Mouse (Mus musculus) heart, adult 2 months (tissue): ENCODE data around the gene Olfr95. TPM values are rescaled to one million over a fixed set of nuclear protein-coding genes. Genes with fewer than 3 reads are reported as not detected.

Experiments
- DNase-seq, 2 experiments: peaks; one replicate each; pipeline ENCODE4 v3.0.0; 2021
- H3K27ac ChIP-seq: fragments of 200-600 bp; 2 replicates; pipeline ENCODE4 v1.8.1; 2022
- H3K27me3 ChIP-seq: fragments of 200-500 bp; 2 replicates; pipeline ENCODE4 v1.6.1; 2012; ENCODE audit warnings: mild to moderate bottlenecking, low read length, inconsistent platforms, mixed read lengths; ENCODE audit not compliant: control insufficient read depth, insufficient read depth
- H3K36me3 ChIP-seq: fragments of 200-500 bp; 2 replicates; pipeline ENCODE4 v1.6.1; 2012; ENCODE audit warnings: low read length, inconsistent platforms; ENCODE audit not compliant: control insufficient read depth, insufficient read depth
- H3K4me1 ChIP-seq: fragments of 200-500 bp; 2 replicates; pipeline ENCODE4 v1.6.1; 2011; ENCODE audit warnings: low read length; ENCODE audit not compliant: control insufficient read depth, insufficient read depth
- H3K4me3 ChIP-seq: fragments of 200-600 bp; 2 replicates; pipeline ENCODE4 v1.8.1; 2022
- H3K79me2 ChIP-seq: fragments of 200-500 bp; replicated peaks from 2 replicates; pipeline ENCODE4 v1.6.1; 2012; ENCODE audit warnings: mild to moderate bottlenecking, inconsistent platforms, low read length, moderate library complexity, mixed read lengths; ENCODE audit not compliant: control insufficient read depth, insufficient read depth
- H3K9ac ChIP-seq: fragments of 200-500 bp; 2 replicates; pipeline ENCODE4 v1.6.1; 2012; ENCODE audit warnings: low read depth, mild to moderate bottlenecking, control low read depth, inconsistent platforms, low read length, mixed read lengths
- CTCF ChIP-seq: fragments of 200-600 bp; IDR thresholded peaks from 2 replicates; pipeline ENCODE4 v1.8.1; 2022; ENCODE audit warnings: antibody characterized with exemption, mild to moderate bottlenecking, moderate library complexity
- EP300 ChIP-seq: fragments of 200-500 bp; IDR thresholded peaks from 2 replicates; pipeline ENCODE4 v1.6.1; 2011; ENCODE audit warnings: low read depth, low read length, control low read depth; ENCODE audit not compliant: insufficient read depth
- POLR2A ChIP-seq: fragments of 200-500 bp; IDR thresholded peaks from 2 replicates; pipeline ENCODE4 v1.6.1; 2011; ENCODE audit warnings: mild to moderate bottlenecking, low read depth, low read length, control low read depth; ENCODE audit not compliant: insufficient read depth
- WGBS: fragments of 180-500 bp; shearing (Covaris S2); methylation state at CpG from one replicate; pipeline ENCODE4 v1.1.7; 2018; 5-methylcytosine and 5-hydroxymethylcytosine counted together
- intact Hi-C: fragments of 180-260 bp; cut with DNase I; formaldehyde crosslinking; loops from one replicate; pipeline ENCODE4 v1.15.1; 2025
- polyA plus RNA-seq: library from polyadenylated mRNA; depleted of rRNA; stranded (reverse); fragments of >200 nt; gene quantifications from 2 replicates; pipeline ENCODE4 v1.2.3, GENCODE M21; 2012
- total RNA-seq, 2 experiments: library from RNA; stranded (reverse); gene quantifications; 2 replicates each; pipeline ENCODE4 v1.2.3; 2021

Gene Olfr95
- total and polyA plus RNA-seq, 3 experiments: not detected

GRCm38 (mm10) chr17:37200894-37201293 lies 12.0 kb downstream of the Olfr95 start, which contains the start of gene Olfr94:
TSS of gene Olfr94 (minus strand) at chr17:37200994.
- H3K4me1 ChIP-seq: no peaks in the 10 kb centered on the region; the same call in 1 of the 2 replicates
- no peak within 1 kb of the TSS for H3K27ac ChIP-seq
- intact Hi-C loops: loop anchor here (5.0 kb wide), 1 partner anchor 309 kb away; the partner anchor contains the start of gene Trim40
- no peaks in the 10 kb centered on the region for H3K36me3 ChIP-seq
- DNase-seq: no peak
- 71% methylated on average over 2 of the region's 2 CpGs for WGBS
- H3K4me3 ChIP-seq: no peak within 1 kb of the TSS
- TF ChIP-seq EP300 (no peak), CTCF (no peak), POLR2A (no peak)
- H3K9ac ChIP-seq: no peak within 1 kb of the TSS
- peaks cover 10% of the 10 kb centered on the region for H3K27me3 ChIP-seq
- H3K79me2 ChIP-seq: no peaks in the 10 kb centered on the region

- Histone ChIP-seq H3K36me3 (no peaks in the 10 kb centered on the region), H3K27ac (no peak overlapping the region), H3K9ac (no peak overlapping the region), H3K79me2 (no peaks in the 10 kb centered on the region), H3K27me3 (peaks cover 11% of the 10 kb centered on the region), H3K4me1 (no peaks in the 10 kb centered on the region; the same call in 1 of the 2 replicates), H3K4me3 (0 out of 2 replicates have a peak overlapping the region, but pooled peaks have one; percentile 18)
- intact Hi-C loops: no loop called here
- DNase-seq: peak in 1 of 2 experiments; percentile 30
- WGBS: 1% methylated on average over 77 of the region's 77 CpGs
- TF ChIP-seq CTCF (no peak), EP300 (no peak), POLR2A (no peak)
Observed at GRCm38 (mm10) chr17:37196845-37197724, 15.8 kb downstream of the Olfr95 start.

GRCm38 (mm10) chr17:37194782-37195181 lies 18.1 kb downstream of the Olfr95 start:
- no peak for DNase-seq
- H3K27me3 ChIP-seq: peaks cover 11% of the 10 kb centered on the region
- H3K9ac ChIP-seq: no peak overlapping the region
- H3K79me2 ChIP-seq: no peaks in the 10 kb centered on the region
- no peak overlapping the region for H3K4me3 ChIP-seq
- H3K27ac ChIP-seq: no peak overlapping the region
- no peaks in the 10 kb centered on the region; the same call in 1 of the 2 replicates for H3K4me1 ChIP-seq
- no peaks in the 10 kb centered on the region for H3K36me3 ChIP-seq
- intact Hi-C loops: no loop called here
- no peak for TF ChIP-seq EP300
- TF ChIP-seq CTCF: no peak
- TF ChIP-seq POLR2A: no peak
- WGBS: 68% methylated on average over 5 of the region's 5 CpGs

GRCm38 (mm10) chr17:37193656-37194055 lies 19.3 kb downstream of the Olfr95 start, which contains the start of gene Ubd:
TSS of gene Ubd (plus strand) at chr17:37193892.
- TF ChIP-seq POLR2A (no peak), CTCF (no peak), EP300 (no peak)
- intact Hi-C loops: no loop called here
- Histone ChIP-seq H3K4me1 (no peaks in the 10 kb centered on the region; the same call in 1 of the 2 replicates), H3K9ac (no peak within 1 kb of the TSS), H3K36me3 (no peaks in the 10 kb centered on the region), H3K4me3 (no peak within 1 kb of the TSS), H3K27me3 (peaks cover 11% of the 10 kb centered on the region), H3K27ac (no peak within 1 kb of the TSS), H3K79me2 (no peaks in the 10 kb centered on the region)
- WGBS: 75% methylated on average over 2 of the region's 2 CpGs
- no peak for DNase-seq

GRCm38 (mm10) chr17:37193032-37193431 lies 19.9 kb downstream of the Olfr95 start:
- DNase-seq: no peak
- H3K9ac ChIP-seq: no peak overlapping the region
- no peaks in the 10 kb centered on the region for H3K36me3 ChIP-seq
- H3K4me1 ChIP-seq: no peaks in the 10 kb centered on the region; the same call in 1 of the 2 replicates
- H3K27ac ChIP-seq: no peak overlapping the region
- no peak for TF ChIP-seq CTCF
- TF ChIP-seq POLR2A: no peak
- TF ChIP-seq EP300: no peak
- intact Hi-C loops: no loop called here
- H3K4me3 ChIP-seq: no peak overlapping the region
- peaks cover 10% of the 10 kb centered on the region for H3K27me3 ChIP-seq
- H3K79me2 ChIP-seq: no peaks in the 10 kb centered on the region

- Histone ChIP-seq H3K27ac (no peak overlapping the region), H3K36me3 (no peaks in the 10 kb centered on the region), H3K27me3 (0 out of 2 replicates have a peak, but pooled peaks cover 1% of the 10 kb centered on the region), H3K4me1 (no peaks in the 10 kb centered on the region), H3K9ac (no peak overlapping the region), H3K79me2 (no peaks in the 10 kb centered on the region), H3K4me3 (no peak overlapping the region)
- no peak for TF ChIP-seq POLR2A
- TF ChIP-seq CTCF: no peak
- no peak for DNase-seq
- intact Hi-C loops: no loop called here
- WGBS: 40% methylated on average over 2 of the region's 2 CpGs
Observed at GRCm38 (mm10) chr17:37190711-37191110, 22.2 kb downstream of the Olfr95 start.
